Mouse (Mus musculus): ENCODE data around the gene Slc22a22. TPM values are rescaled to one million over a fixed set of nuclear protein-coding genes. Genes with fewer than 3 reads are reported as not detected.

The Slc22a22 gene
- polyA plus RNA-seq (2012; ENCODE audit: low replicate concordance): not detected in 2 replicates

GRCm38 (mm10) chr15:57477525-57477924 is at the start of gene Slc22a22:
Gene Slc22a22 (minus strand): TSS chr15:57477625.

Data from leukemia stem cell, adult 10-12 weeks (primary cell).